Mouse (Mus musculus) adrenal gland, postnatal 36 days (tissue): ENCODE measurements around the gene Bicc1. TPM values are rescaled to one million over a fixed set of nuclear protein-coding genes. Genes with fewer than 3 reads are reported as not detected.

Source experiments
- DNase-seq, 2 experiments: peaks; one replicate each; pipeline ENCODE4 v3.0.0; 2021; ENCODE audit warnings: mixed read lengths in 1 of 2
- total RNA-seq, 2 experiments: library from RNA; stranded (reverse); gene quantifications; 2 replicates each; pipeline ENCODE4 v1.2.3; 2021

Gene Bicc1
- total RNA-seq, 2 experiments from 2014 or later: 14.0 to 18.0 TPM

DNA sequence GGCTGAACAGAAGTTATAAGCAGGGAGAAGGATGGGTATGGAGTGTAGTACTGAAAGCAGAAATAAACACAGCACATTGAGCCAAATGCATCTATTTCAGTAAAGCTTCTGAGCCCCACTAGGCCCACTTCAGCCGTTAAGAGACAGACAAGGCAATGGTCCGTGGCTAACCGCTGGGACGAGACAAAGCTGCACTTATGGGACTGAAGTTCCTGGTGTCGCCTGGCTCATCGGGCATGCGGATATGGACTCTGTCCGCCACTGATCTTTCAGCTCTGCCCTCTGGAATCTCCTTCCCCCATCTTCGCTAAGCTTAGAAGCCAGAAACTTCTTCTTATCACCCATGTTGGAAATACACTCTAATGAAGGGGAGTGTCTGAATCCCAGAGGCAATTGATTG lies 106.8 kb downstream of the Bicc1 start:
- DNase-seq: no peak

GRCm38 (mm10) chr10:71052208-71052607 lies 107.3 kb downstream of the Bicc1 start:
- DNase-seq: no peak

DNA sequence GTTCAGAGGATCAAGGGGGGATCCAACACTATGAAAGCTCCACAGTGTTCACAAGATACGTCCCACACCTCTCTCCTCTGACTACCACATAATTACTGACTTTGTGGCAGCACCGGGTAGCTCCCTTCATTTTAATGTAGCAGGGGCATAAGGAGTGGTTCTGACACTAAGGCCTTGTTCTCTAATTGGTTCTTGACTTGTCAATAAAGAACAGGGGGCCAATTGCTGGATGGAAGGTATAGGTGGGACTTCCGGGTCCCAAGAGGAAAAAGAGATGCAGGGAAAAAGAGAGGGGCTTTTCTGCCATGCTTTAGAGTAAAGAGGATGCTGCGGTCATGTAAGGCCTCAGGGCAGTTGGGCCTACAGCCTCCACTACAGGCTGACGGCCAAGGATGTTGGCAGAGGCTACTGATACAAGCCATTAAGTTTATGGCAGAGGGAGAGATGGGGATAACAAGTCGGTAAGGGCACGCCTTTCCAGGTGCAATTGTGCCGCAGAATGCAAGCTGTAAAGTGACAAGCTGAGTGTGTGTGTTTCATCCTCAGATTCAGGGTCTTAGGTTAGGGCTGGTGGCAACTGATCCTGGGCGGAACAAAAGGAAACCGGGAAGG lies 108.7 kb downstream of the Bicc1 start:
- DNase-seq: no peak

DNA sequence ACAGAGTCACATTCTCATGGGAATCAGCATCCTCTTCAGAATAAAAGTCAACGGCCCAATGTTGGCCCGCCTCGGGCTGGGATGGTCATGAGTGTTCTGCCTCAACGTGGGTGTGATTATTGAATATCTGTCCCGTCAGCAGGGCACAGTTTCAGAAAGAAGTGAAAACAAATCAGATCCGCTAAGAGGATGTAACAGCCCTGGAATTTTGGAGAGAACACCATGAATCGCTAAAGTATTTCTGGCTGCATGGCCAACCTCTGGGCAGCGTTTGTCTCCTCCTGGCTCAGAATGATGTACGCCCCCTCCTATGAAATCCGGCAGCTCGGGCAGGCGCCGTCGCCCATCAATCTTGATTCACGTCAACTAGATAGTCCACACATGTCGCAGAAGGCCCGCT lies 110.2 kb downstream of the Bicc1 start:
- DNase-seq: peak; percentile 36 to 43

DNA sequence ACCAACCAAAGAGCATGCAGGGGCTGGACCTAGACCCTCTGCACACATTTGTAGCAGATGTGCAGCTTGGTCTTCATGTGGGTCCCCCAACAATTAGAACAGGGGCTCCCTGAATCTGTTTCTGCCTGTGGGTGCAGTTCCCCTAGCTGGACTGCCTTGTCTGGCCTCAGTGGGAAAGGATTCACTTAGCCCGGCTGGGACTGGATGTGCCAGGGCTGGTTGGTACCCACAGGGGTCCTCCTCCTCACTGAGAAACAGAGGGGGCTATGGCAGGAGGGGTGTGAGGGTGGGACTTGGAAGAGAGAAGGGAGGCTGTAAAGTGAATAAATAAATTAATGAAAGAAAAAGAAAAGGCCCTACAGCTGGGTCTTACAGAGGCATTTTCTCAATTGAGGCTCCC lies 115.1 kb downstream of the Bicc1 start:
- no peak for DNase-seq

DNA sequence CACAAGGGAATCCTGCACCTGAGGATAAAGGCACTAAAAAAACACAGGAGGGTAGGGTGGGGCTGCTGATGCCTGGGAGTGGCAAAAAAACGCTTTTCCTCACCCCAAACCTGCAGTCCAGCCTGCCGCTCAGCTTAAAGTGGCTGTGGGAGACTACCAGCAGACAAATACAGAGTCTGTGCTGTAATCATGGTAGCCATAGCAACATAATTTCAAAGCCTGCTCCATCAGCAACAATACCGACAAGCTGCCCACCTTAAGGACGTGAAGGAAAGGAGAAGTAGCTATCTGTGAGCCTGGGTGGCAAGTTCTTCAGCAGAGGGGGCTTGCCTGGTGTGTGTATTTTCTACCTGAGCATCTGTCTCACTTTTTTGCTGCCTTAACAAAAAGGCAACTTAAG lies 117.6 kb downstream of the Bicc1 start:
- DNase-seq: no peak

GRCm38 (mm10) chr10:71036484-71036883 lies 123.0 kb downstream of the Bicc1 start:
- DNase-seq: no peak

GRCm38 (mm10) chr10:71028996-71029395 lies 130.5 kb downstream of the Bicc1 start:
- no peak for DNase-seq

DNA sequence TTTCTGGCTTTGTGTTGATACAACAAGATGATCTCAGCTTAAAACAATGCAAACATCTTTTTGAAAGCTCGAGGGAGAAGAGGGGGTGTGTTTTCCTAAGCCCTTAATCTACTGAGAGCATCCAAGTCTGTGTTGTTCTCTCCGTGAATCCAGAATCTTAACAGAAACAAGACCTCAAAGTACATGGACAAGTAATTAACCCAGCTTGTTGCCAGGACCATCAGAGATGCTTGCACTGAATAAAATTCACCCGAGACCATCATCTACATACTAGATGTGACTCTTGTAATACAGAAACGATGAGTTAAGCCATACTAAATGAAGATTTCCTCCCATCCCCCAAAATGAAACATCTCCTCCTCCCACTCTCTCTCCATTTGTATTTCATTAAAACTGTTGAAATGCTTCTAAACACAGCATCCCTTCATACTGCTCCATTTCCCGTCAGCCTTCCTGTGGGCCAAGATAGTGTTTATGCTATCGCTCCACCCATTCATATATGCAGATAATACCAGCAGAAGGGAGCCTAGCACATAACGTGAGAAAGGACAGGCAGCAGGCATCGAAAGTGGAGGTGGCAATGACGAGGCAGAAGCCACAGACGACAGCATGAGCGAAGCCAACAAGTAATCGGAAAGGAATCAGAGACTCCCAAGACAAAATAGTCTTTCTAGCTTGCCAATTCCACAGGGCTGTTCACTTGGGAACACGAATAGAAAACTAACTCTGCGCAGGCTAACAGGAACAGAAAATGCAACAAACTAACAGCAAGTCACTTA lies 131.2 kb downstream of the Bicc1 start:
- no peak for DNase-seq

DNA sequence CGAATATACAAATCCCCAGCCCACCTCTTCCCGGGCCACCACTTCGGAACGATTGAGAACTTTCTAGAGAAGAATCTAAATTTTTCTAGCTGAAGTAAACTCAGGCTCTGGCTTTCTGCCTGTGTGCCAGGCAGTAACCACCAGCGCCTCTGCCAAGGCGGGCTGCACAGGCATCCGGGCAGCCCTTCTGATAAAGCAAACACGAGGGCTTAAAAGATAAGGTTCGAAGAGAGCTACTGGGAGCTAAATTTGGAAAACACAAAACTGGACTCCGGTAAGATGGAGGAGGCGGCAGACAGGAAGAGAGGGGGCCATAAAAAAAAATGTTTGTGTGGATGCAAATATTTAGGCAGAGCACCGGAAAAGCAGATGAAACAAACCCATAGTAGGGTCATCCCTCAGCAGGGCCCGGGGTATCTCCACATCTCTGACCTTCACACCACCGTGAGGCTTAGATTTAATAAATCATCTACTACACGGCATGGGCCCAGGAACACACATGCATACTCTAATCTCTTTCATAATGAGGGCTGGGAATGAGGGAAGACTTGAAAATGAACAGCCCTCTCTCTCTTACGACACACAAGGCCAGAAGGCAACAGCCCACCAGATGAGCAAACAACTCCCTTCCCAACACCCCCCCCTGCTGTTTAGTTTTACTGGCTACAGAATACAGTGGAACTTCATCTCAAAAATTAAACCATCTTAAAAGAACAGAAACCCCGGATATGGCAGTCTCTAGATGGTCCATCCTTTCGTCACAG lies 134.2 kb downstream of the Bicc1 start:
- DNase-seq: no peak

GRCm38 (mm10) chr10:71024681-71025080 lies 134.8 kb downstream of the Bicc1 start:
- no peak for DNase-seq

DNA sequence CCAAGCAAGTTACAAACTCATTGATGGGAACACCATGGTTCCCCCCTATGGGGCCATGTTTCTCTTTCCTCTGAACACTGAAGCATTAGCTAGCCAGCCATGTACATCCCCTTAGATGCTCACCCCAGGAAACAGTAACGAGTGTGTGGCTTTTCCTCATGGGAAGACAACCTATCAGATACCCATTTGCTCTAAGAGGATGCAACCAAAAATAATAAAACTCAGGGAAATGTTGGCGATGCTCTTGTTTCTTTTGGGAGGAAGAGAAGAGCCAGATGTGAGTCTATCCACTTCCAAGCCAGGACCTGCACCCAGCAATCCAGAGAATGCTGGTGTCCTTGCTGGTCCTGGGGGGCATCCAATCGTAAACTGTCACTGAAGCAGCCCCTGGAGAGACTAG lies 136.0 kb downstream of the Bicc1 start:
- no peak for DNase-seq

- no peak for DNase-seq
Measured at GRCm38 (mm10) chr10:71020459-71020858, 139.0 kb downstream of the Bicc1 start.

DNA sequence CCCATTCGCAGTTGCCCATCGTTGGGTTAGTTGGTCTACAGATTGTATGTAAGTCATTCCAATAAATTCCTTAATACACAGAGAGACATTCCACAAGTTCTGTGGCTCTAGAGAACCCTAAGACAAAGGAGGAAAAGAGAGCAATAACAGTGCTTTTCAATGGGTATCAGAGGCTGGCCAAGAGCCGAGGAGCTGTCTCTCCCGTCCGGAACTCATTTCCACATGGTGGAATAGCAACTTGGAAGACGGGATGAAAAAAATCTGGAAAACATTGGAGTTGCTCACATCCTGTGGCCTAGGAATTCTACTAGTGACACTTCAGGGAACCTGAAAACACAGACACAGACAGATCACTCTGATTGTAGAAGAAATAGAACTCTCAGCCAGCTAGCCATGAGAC lies 139.7 kb downstream of the Bicc1 start:
- no peak for DNase-seq

DNA sequence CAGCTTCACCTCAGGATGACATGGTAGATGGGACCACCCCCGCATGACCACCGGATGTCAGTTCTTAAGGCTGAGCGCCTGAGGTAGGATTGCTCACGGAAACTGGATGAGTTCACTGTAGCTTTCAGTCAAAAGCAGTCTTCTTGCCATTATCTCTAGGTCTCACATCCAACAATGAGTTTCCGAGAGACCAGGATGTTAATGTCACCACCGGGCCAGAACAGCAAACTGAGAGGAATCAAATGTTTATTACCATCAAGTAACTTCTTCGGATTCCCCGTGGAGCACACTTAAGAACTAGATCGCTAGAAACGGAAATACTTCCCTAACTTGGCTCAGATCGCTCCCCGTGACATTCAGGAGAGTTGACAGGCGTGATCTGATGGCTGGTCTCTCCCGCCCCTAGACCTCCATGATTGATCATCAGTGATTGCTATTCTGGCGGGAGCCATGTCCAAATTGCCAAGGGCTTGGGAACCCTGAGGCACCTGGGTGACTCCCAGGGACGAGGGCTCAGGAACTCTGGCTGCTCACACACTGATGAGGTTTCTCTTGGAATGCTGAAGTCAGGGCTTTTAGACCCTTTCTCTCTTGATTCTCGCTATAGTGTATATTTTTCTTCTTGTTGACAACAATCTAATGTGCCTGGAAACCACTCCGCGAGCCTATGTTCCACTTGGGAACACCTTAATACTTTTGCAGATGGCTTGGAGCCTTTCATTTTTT lies 149.6 kb downstream of the Bicc1 start:
- no peak for DNase-seq

- no peak for DNase-seq
Measured at GRCm38 (mm10) chr10:71008721-71009120, 150.8 kb downstream of the Bicc1 start.

GRCm38 (mm10) chr10:71007956-71008355 lies 151.5 kb downstream of the Bicc1 start:
- DNase-seq: no peak

DNA sequence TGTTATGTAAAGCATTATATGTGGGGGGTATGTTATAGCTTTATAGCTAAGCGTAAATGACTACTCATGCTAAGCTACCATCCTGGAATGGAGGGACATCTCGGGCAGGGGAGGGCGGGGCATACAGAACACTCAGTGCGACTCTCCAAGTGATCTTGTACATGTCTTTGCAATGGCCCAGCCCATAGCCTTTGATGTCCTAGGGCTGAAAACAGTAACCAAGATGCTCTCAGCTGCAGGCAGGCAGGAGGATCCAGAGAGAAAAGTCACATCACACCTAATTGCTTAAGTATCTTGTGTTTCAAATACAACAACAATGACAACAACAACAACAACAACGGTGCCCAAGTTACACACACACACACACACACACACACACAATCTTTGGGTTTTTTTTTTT lies 152.0 kb downstream of the Bicc1 start:
- DNase-seq: no peak

- DNase-seq: no peak
Measured at GRCm38 (mm10) chr10:71007001-71007400, 152.5 kb downstream of the Bicc1 start.

DNA sequence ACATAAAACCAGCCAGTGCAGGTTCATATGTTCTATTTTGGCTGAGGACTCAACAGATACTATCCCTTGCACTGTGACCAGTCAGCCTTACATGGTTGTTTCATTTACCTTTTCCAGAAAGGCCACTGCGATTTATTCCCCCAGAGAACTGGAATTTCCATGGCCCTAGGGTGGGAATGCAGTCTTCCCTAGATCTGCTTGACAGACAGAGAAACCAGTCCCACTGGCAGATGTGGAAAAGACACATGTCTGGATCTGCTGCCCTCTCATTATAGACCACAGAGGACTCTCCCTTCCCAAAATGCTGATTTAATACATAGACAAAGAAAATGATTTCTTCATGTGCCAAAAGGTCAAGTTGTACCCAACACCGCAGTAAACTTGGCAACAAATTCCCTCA lies 156.6 kb downstream of the Bicc1 start:
- DNase-seq: no peak

DNA sequence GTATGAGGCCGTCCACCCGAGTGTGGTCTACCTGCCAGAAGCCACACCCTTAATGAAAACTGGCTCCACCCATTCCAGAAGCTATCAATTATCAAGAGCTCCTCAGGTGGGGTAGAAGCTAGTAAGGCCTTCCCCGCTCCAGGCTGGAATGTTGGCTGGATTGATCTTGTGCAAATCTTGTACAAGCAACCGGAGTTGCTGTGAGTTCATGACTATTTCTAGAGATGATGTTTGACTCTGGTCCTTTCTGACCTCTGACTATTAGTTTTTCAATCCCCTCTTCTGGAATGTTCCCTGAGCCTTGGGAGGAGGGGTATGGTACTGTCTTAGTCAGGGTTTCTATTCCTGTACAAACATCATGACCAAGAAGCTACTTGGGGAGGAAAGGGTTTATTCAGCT lies 157.3 kb downstream of the Bicc1 start:
- DNase-seq: no peak

GRCm38 (mm10) chr10:70998136-70998535 lies 161.4 kb downstream of the Bicc1 start:
- peak; percentile 21 to 38 for DNase-seq

DNA sequence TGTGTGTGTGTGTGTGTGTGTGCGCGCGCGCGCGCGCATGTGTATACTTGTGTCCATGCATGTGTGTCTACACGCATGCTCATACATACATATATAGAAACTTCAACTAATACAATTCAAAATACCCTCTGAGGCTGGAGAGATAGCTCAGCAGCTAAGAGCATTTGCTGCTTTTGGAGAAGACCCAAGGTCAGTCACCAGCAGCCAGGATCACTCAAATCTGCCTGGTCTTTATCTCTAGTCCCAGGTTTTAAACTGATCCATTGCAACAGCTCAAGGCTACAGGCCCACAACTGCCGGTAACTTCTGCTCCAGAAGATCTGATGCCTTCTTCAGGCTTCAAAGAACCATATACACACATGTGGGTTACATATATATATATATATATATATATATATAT lies 163.4 kb downstream of the Bicc1 start:
- peak; percentile 37 to 41 for DNase-seq
